Mouse (Mus musculus) erythroblast, embryonic 14.5 days (primary cell): ENCODE results near the gene Fkbp7. TPM values are rescaled to one million over a fixed set of nuclear protein-coding genes. Genes with fewer than 3 reads are reported as not detected.

Experiments
- H3K27me3 ChIP-seq: 2 replicates; pipeline ENCODE4 v1.6.1; 2012; ENCODE audit warnings: inconsistent platforms; ENCODE audit not compliant: control insufficient read depth
- H3K36me3 ChIP-seq: 2 replicates; pipeline ENCODE4 v1.6.1; 2012; ENCODE audit warnings: mild to moderate bottlenecking, inconsistent platforms; ENCODE audit not compliant: control insufficient read depth
- H3K4me1 ChIP-seq: 2 replicates; pipeline ENCODE4 v1.6.1; 2012; ENCODE audit warnings: inconsistent platforms; ENCODE audit not compliant: control insufficient read depth
- H3K4me3 ChIP-seq: replicated peaks from 2 replicates; pipeline ENCODE3; 2012; ENCODE audit warnings: moderate library complexity, mild to moderate bottlenecking, inconsistent platforms
- H3K9me3 ChIP-seq: 2 replicates; pipeline ENCODE4 v1.6.1; 2012; ENCODE audit warnings: low read length, inconsistent platforms, mixed read lengths; ENCODE audit not compliant: control insufficient read depth
- GATA1 ChIP-seq: IDR thresholded peaks from 2 replicates; pipeline ENCODE4 v1.6.1; 2012; ENCODE audit warnings: low read length, inconsistent platforms, mixed read lengths
- TAL1 ChIP-seq: IDR thresholded peaks from 3 replicates; pipeline ENCODE4 v1.6.1; 2012; ENCODE audit warnings: low read length, inconsistent platforms, mixed read lengths
- polyA plus RNA-seq: library from polyadenylated mRNA; stranded (reverse); fragments of >175 nt; gene quantifications from 2 replicates; pipeline ENCODE4 v1.2.3, GENCODE M21; 2012

Fkbp7 gene
- polyA plus RNA-seq, 1 experiment = 0.07 TPM

DNA sequence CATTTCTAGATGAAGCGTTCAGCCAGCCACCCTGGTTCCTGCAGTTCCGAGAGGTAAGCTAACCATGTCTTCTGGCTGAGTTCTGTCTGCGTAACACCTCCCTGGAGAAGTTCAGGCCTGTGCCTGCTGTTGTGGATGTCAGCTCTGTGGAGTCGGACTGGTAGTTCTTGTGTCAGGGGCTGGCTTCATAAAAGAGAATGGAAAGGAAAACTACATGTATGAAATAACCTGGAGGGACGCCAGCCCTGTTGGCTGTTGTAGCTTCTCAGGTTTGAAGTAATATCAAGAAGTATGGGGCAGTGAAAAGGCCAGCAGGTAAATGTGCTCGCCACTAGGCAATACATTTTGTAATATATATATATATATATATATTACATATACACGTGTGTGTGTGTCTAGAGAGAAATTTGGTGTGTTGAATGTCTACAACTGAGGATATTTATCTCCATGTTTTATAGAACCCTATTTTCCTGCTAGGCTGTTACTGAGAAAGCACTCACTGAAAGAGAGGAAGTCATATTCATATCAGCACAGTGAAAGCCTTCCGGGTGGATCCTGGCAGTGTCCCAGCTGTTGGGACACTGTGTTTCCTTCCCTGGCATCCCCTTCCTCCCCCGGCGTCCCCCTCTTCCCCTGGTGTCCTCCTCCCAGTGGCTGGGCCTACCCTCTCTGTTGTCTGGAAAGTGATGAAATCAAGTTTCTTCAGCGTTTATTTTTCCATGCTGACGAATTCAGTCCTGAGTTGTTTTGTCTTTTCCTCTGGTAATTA, 17.7 kb upstream of the Fkbp7 start:
- TF ChIP-seq TAL1 (no peak), GATA1 (no peak)
- H3K9me3 ChIP-seq = no peaks in the 10 kb centered on the region
- no peak overlapping the region for H3K4me3 ChIP-seq
- peaks cover 7% of the 10 kb centered on the region for H3K4me1 ChIP-seq
- H3K36me3 ChIP-seq = peaks cover 69% of the 10 kb centered on the region
- no peaks in the 10 kb centered on the region for H3K27me3 ChIP-seq

- Histone ChIP-seq H3K4me3 (no peak overlapping the region), H3K4me1 (peaks cover 7% of the 10 kb centered on the region), H3K27me3 (no peaks in the 10 kb centered on the region), H3K9me3 (no peaks in the 10 kb centered on the region), H3K36me3 (peaks cover 62% of the 10 kb centered on the region)
- TF ChIP-seq TAL1 = no peak
- TF ChIP-seq GATA1 = no peak
Observed at GRCm38 (mm10) chr2:76688162-76688561, 15.2 kb upstream of the Fkbp7 start.

DNA sequence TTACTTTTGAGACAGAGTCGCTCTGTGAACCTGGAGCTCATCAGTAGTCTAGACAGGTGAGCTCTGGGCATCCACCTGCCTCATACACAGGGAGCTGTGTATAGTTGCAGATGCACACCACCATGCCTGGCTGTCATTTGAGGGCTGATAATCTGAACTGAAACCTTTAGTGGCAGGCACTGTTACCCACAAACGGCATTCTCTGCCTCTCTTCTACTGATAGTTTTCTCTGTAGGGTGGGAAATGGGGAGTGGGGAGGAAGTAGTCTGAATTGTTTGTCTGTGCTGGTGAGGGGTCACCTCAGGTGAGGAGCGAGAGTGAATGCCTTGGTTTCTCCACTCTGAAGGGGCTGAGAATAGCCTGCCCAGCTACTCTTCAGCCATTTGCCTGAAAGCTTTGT, 14.7 kb upstream of the Fkbp7 start:
- H3K4me3 ChIP-seq = no peak overlapping the region
- H3K9me3 ChIP-seq = no peaks in the 10 kb centered on the region
- TF ChIP-seq TAL1 (no peak), GATA1 (no peak)
- peaks cover 7% of the 10 kb centered on the region for H3K4me1 ChIP-seq
- H3K27me3 ChIP-seq = no peaks in the 10 kb centered on the region
- H3K36me3 ChIP-seq = peaks cover 62% of the 10 kb centered on the region

- Histone ChIP-seq H3K9me3 (no peaks in the 10 kb centered on the region), H3K36me3 (peaks cover 63% of the 10 kb centered on the region), H3K4me1 (peaks cover 7% of the 10 kb centered on the region), H3K4me3 (no peak overlapping the region), H3K27me3 (no peaks in the 10 kb centered on the region)
- TF ChIP-seq GATA1 = no peak
- TF ChIP-seq TAL1 = no peak
Observed at GRCm38 (mm10) chr2:76686986-76687385, 14.1 kb upstream of the Fkbp7 start.

- Histone ChIP-seq H3K4me3 (no peak overlapping the region), H3K9me3 (no peaks in the 10 kb centered on the region), H3K36me3 (peaks cover 49% of the 10 kb centered on the region), H3K4me1 (no peaks in the 10 kb centered on the region), H3K27me3 (no peaks in the 10 kb centered on the region)
- no peak for TF ChIP-seq GATA1
- TF ChIP-seq TAL1 = no peak
Observed at GRCm38 (mm10) chr2:76682301-76682700, 9.4 kb upstream of the Fkbp7 start.

- Histone ChIP-seq H3K4me1 (peaks cover 49% of the 10 kb centered on the region), H3K4me3 (peak overlapping the region; percentile 82), H3K9me3 (no peaks in the 10 kb centered on the region), H3K27me3 (no peaks in the 10 kb centered on the region), H3K36me3 (peaks cover 9% of the 10 kb centered on the region)
- TF ChIP-seq TAL1 = no peak
- TF ChIP-seq GATA1 = no peak
Observed at GRCm38 (mm10) chr2:76676401-76677226, 3.7 kb upstream of the Fkbp7 start.

DNA sequence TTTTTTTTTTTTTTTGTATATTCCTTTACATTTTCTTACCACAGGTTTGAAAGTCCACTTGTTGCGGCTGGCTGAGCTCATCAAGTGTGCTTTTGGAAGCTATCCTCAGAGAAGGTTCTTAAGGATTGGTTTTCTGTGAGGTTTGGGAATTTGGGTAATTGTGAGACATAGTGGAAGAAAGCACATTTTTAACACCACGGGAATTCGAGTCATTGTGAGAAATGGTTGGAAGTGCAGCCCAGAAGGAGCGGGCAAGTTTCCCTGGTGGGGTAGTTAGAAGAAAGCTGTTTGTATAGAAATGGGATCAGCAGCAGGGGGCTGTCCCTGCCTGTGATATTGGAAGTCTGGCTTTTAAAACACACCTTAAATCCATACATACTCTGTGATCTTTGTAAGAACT, 3.0 kb upstream of the Fkbp7 start:
- Histone ChIP-seq H3K9me3 (no peaks in the 10 kb centered on the region), H3K4me3 (peak overlapping the region; percentile 82), H3K4me1 (peaks cover 50% of the 10 kb centered on the region), H3K27me3 (no peaks in the 10 kb centered on the region), H3K36me3 (peaks cover 8% of the 10 kb centered on the region)
- TF ChIP-seq GATA1 (no peak), TAL1 (no peak)

- TF ChIP-seq TAL1 = no peak
- no peak for TF ChIP-seq GATA1
Observed at GRCm38 (mm10) chr2:76675451-76675850, 2.5 kb upstream of the Fkbp7 start.

DNA sequence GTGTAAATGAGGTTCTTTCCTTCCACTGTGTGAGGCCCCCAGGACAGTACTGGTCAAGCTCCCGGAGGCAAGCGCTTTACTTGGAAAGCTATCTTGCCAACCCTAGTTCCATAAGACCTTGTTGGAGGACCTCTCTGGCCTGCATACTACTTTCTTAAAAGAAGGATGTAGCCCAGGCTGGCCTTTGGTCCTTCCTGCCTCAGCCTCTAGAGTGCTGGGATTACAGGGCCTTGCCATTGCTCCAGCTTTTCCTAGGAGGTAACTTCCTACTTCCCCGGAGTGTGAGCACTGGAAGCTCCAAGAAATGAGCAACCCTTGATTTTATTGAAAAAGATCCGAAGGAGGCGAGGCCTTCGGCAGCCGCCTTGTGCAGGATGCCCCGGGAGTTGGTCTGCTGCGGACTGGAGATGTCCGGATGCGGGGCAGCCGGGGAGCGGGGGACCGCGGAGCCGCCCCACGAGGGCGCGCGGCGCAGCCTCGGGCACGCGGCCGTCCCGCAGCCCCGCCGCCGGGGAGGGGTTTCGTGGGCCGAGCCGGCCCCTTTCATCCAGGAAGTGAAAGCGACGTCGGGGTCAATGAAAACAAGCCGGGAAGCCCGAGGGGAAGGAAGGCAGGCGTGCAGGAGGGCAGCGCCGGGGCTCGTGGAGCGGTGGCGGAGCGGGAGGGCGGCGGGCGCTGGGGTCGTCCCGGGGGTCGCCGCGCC, 2.0 kb upstream of the Fkbp7 start, which contains the start of gene Plekha3:
Gene Plekha3 (plus strand): TSS at position 557 of the 703 bp plus-strand sequence.
- TF ChIP-seq GATA1 (no peak), TAL1 (no peak)
- H3K27me3 ChIP-seq = no peaks in the 10 kb centered on the region
- H3K36me3 ChIP-seq = peaks cover 3% of the 10 kb centered on the region
- H3K4me1 ChIP-seq = peaks cover 50% of the 10 kb centered on the region
- H3K9me3 ChIP-seq = no peaks in the 10 kb centered on the region
- peak within 1 kb of the TSS; percentile 82 for H3K4me3 ChIP-seq

More at GRCm38 (mm10) chr2:76675451-76675850, 2.5 kb upstream of the Fkbp7 start:
- Histone ChIP-seq H3K4me3 (peak overlapping the region; percentile 82), H3K36me3 (peaks cover 5% of the 10 kb centered on the region), H3K4me1 (peaks cover 50% of the 10 kb centered on the region), H3K9me3 (no peaks in the 10 kb centered on the region), H3K27me3 (no peaks in the 10 kb centered on the region)
